Mouse (Mus musculus): ENCODE results near the gene Angptl4. TPM values are rescaled to one million over a fixed set of nuclear protein-coding genes. Genes with fewer than 3 reads are reported as not detected.

Angptl4 gene
- polyA plus RNA-seq, 1 experiment from 2014 or later = 17.7 TPM

DNA sequence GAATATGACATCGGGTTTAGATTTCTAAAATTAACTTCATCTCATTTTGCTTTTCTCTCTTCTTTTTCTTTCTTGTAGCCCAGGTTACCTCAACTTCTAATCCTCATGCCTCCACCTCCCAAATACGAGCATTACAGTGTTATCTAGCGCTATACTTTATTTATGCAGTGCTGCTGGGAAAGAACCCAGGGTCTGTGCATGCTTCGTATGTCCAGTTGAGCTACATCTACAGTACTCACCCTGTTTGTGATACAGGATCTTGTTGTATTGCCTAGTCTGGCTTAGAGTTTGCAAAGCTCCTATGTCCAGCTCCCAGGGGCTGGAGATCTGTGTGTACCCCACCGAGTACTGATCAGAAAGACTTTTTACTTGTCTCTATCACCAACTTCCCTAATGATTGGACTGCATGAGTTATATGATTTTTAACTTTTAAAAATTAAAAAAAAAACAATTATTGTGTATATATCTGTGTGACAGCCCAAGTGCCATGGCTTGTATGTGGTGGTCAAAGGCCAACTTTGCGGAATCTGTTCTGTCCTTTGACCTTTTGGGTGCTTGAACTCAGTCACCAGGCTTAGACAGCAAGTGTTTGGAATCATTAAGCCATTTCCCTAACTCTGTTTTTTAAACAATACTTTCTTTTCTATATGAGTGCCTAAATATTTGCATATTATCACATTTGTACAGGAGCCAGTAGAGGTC lies 7.6 kb downstream of the Angptl4 start:
- Histone ChIP-seq H3K4me2 (replicated peaks) (no peak overlapping the region), H3K27ac (no peak overlapping the region), H3K4me3 (no peak overlapping the region), H3K4me1 (no peaks in the 10 kb centered on the region), H3K36me3 (peaks cover 5% of the 10 kb centered on the region; the same call in 1 of the 2 replicates), H3K27me3 (replicated peaks) (no peaks in the 10 kb centered on the region), H3K9me3 (no peaks in the 10 kb centered on the region), H3K9ac (no peak overlapping the region)
- no peak for ATAC-seq (ENCODE audit: low FRiP score, low read depth)
- 92% methylated on average over 6 of the region's 6 CpGs for WGBS

DNA sequence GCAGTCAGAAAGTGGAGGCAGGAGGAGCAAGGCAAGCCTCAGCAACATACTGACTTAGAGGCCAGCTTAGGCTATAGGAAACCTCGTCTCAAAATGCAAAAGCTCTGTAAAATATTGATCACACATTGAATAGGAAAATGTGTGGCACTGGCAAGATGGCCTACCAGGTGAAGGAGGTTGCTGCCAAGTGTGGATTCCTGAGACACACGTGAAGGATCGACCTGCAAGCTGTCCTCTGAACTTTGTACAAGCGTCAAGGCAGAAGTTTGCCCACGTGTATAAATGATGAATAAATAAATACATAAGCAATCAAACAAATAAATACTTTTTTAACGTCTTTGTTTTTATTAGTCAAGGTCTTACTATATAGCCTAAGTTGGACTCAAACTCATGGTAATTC lies 8.2 kb downstream of the Angptl4 start:
- no peak overlapping the region for H3K4me3 ChIP-seq
- peaks cover 5% of the 10 kb centered on the region; the same call in 1 of the 2 replicates for H3K36me3 ChIP-seq
- 78% methylated on average over 6 of the region's 6 CpGs for WGBS
- no peak overlapping the region for H3K4me2 ChIP-seq (replicated peaks)
- H3K27ac ChIP-seq = no peak overlapping the region
- no peaks in the 10 kb centered on the region for H3K27me3 ChIP-seq (replicated peaks)
- H3K9me3 ChIP-seq = no peaks in the 10 kb centered on the region
- no peak overlapping the region for H3K9ac ChIP-seq
- no peaks in the 10 kb centered on the region for H3K4me1 ChIP-seq
- ATAC-seq (ENCODE audit: low FRiP score, low read depth) = no peak

DNA sequence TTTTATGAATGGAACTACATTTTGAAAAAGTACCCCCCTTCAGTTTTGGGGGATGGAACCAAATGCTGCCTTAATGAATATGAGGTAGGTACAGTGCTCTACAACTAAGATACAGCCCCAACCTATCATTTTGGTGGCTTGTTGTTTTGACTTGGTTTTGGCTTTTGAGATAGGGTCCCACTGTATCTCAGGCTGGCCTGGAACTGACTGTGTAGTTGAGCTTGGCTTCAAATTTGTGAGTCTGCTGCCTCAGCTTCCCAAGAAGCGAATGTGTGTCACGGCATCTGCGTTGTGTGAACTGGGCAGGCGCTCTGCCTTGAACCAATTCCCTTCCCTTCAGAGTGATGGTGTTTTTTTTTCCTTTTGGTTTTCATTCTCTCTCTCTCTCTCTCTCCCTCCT lies 10.0 kb downstream of the Angptl4 start:
- Histone ChIP-seq H3K27ac (no peak overlapping the region), H3K9me3 (no peaks in the 10 kb centered on the region), H3K36me3 (no peaks in the 10 kb centered on the region), H3K4me2 (replicated peaks) (no peak overlapping the region), H3K4me3 (no peak overlapping the region), H3K4me1 (no peaks in the 10 kb centered on the region), H3K9ac (no peak overlapping the region), H3K27me3 (replicated peaks) (no peaks in the 10 kb centered on the region)
- WGBS = 97% methylated on average over 4 of the region's 4 CpGs
- no peak for ATAC-seq (ENCODE audit: low FRiP score, low read depth)

DNA sequence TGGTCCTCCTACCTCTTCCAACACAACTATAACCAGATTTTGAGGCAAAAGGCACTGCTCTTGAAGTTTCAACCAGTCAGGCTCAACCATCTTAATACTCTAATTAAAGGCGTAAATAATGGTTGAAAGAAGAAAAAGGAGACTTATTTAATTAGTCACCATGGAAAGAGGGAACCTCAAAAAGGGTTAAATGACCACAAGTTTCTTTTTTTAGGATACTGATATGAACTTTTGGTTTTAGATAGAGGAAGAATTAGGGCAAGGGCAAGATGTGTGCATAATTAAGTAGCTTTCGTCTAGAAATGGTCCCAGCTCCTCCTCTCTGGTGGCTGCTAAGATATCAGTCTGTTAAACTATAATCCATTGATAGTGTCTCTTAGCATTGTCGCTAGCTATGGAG lies 15.2 kb downstream of the Angptl4 start:
- Histone ChIP-seq H3K36me3 (no peaks in the 10 kb centered on the region), H3K27me3 (replicated peaks) (no peaks in the 10 kb centered on the region), H3K4me1 (no peaks in the 10 kb centered on the region), H3K9ac (no peak overlapping the region), H3K4me2 (replicated peaks) (no peak overlapping the region), H3K27ac (no peak overlapping the region), H3K9me3 (no peaks in the 10 kb centered on the region), H3K4me3 (no peak overlapping the region)
- no peak for ATAC-seq (ENCODE audit: low FRiP score, low read depth)
- WGBS = 85% methylated on average over 3 of the region's 3 CpGs

DNA sequence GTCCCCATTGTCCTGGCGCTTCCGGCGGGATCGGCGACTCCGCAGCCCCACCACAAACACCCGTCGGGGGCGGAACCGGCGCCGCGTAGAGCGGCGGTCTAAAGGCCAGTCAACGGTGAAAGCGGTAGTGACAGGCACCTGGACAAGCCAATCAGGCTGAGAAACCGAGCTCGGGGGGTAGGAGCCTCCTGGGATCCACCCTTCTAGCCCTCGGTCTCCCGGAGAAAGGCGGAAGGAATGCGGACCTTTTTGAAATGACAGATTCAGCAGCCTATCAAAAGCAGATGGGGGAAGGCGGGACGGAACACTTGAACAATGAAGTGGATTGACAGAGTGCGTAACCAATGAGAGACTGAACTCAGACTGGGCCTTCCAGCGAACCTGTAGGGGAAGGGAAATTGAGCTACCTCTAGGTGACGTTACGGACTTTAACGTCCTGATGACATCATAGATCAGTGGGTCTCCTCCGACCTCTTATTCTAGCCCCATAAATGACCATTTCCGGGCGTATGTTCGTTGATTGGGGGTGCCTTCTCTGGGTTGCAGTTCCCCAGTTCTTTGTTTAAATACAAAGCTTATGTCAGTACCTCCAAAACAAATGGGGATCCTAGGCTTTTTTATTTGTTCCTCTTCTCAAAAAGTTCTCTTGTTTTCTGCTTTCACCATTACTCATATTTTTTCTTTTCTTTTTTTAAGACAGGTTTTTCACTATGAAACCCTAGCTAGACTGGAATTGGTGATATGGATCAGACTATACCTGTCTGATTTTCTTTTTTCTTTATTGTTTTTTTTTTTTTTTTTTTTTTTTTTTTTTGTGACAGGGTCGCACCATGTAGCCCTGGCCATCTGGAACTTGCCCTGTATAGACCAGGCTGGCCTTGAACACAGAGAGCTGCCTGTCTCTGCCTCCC lies 21.1 kb downstream of the Angptl4 start, which contains the start of gene Rab11b:
Rab11b (minus strand) TSS at position 276 of the 911 bp plus-strand sequence.
- WGBS = 3% methylated on average over 35 of the region's 35 CpGs
- H3K4me2 ChIP-seq (replicated peaks) = peak within 1 kb of the TSS; percentile 72
- H3K36me3 ChIP-seq = peaks cover 4% of the 10 kb centered on the region; the same call in 1 of the 2 replicates
- H3K4me3 ChIP-seq = peak within 1 kb of the TSS; percentile 73
- peak within 1 kb of the TSS; percentile 97 for H3K27ac ChIP-seq
- ATAC-seq (ENCODE audit: low FRiP score, low read depth) = peak; percentile 99
- H3K9me3 ChIP-seq = no peaks in the 10 kb centered on the region
- H3K27me3 ChIP-seq (replicated peaks) = no peaks in the 10 kb centered on the region
- peaks cover 36% of the 10 kb centered on the region for H3K4me1 ChIP-seq
- H3K9ac ChIP-seq = peak within 1 kb of the TSS; percentile 91

DNA sequence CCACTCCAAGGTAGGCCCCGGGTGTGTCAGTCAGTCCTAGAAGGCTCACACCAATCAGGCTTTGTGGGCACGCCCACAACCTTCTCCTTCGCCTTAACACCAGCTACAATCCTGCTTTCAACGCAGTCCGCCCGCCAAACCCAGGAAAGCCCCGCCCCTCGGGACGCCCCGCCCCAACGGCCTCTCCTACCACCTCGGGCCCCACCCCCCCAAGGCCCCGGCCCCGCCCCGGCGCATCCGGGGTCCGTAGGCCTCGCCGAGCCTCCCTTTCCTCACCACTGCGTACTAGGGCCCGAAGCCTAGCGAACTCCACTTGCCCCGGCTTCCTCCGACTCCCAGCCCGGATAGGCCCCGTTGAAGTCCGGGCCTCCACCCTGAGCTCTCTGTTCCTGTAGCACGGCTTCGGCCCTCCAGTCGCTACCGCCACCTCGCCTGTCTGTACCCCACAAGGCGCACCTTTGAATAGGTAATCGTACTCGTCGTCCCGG lies 21.8 kb downstream of the Angptl4 start:
- peak overlapping the region; percentile 91 for H3K9ac ChIP-seq
- peak overlapping the region; percentile 73 for H3K4me3 ChIP-seq
- no peaks in the 10 kb centered on the region for H3K9me3 ChIP-seq
- peaks cover 7% of the 10 kb centered on the region; the same call in 1 of the 2 replicates for H3K36me3 ChIP-seq
- H3K27me3 ChIP-seq (replicated peaks) = no peaks in the 10 kb centered on the region
- peaks cover 40% of the 10 kb centered on the region for H3K4me1 ChIP-seq
- under 1% methylated on average over 38 of the region's 38 CpGs for WGBS
- peak overlapping the region; percentile 72 for H3K4me2 ChIP-seq (replicated peaks)
- peak; percentile 88 for ATAC-seq (ENCODE audit: low FRiP score, low read depth)
- peak overlapping the region; percentile 97 for H3K27ac ChIP-seq

DNA sequence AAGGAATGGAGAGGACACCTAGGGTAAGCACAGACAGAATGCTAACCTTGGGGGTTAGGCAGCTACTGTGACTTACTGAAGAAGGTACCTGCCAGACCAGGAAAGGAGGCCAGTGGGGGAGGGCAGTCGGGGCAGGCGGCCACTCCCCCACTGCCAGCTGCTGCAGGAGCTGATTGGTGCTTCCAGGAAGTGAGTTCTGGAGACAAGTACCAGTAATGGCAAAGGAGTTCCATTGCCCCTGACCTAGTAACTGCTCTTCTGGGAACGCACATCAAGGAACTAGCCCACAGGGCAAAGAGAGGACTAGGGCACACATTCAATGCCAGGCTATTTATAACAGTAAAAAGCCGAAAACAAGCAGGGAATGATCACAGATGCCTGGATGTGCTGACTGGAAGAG lies 24.4 kb downstream of the Angptl4 start:
- H3K9ac ChIP-seq = 0 out of 2 replicates have a peak overlapping the region, but pooled peaks have one; percentile 8
- WGBS = 69% methylated on average over 4 of the region's 4 CpGs
- H3K4me1 ChIP-seq = peaks cover 40% of the 10 kb centered on the region
- H3K36me3 ChIP-seq = peaks cover 7% of the 10 kb centered on the region; the same call in 1 of the 2 replicates
- no peak for ATAC-seq (ENCODE audit: low FRiP score, low read depth)
- H3K9me3 ChIP-seq = no peaks in the 10 kb centered on the region
- H3K4me2 ChIP-seq (replicated peaks) = peak overlapping the region; percentile 23; the same call in 1 of the 2 replicates
- no peak overlapping the region for H3K4me3 ChIP-seq
- H3K27me3 ChIP-seq (replicated peaks) = no peaks in the 10 kb centered on the region
- no peak overlapping the region for H3K27ac ChIP-seq

DNA sequence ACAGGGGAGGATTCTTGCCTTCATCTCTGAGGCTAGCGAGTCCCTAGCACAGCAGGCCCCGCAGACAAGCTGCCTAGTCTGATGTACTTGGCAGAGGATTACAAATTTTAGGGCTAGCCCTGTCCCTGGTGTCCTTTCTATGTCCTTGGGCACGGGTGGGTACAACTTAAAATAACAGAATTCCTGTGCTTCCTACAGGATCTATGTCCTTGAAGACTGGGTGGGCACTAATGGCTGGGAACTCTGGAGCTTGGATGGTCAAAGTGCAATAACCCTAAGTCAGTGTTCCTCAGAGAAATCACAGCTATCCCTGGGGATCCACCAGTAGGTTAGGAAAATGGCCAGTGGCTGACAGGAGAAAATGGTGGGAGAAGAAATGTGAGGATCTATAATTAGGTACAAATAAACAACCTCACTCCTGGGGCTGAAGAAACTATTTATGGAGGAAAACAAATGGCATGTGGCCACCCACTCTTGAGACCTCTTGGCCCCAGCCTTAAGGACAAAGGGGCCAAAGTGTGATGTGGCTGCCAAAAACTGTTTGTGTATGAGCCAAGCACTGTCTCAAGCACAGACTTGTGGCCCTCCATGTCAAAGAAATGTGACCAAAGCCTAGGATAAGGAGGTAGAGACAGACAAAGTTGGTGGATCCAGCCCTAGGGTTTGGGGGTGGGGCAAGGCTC lies 25.4 kb downstream of the Angptl4 start:
- 0 out of 2 replicates have a peak overlapping the region, but pooled peaks have one; percentile 16 for H3K4me2 ChIP-seq (replicated peaks)
- no peaks in the 10 kb centered on the region for H3K9me3 ChIP-seq
- ATAC-seq (ENCODE audit: low FRiP score, low read depth) = no peak
- H3K4me3 ChIP-seq = no peak overlapping the region
- H3K27ac ChIP-seq = no peak overlapping the region; the same call in 1 of the 2 replicates
- peaks cover 9% of the 10 kb centered on the region; the same call in 1 of the 2 replicates for H3K36me3 ChIP-seq
- 86% methylated on average over 3 of the region's 3 CpGs for WGBS
- no peaks in the 10 kb centered on the region for H3K27me3 ChIP-seq (replicated peaks)
- H3K4me1 ChIP-seq = peaks cover 40% of the 10 kb centered on the region
- H3K9ac ChIP-seq = no peak overlapping the region; the same call in 1 of the 2 replicates

DNA sequence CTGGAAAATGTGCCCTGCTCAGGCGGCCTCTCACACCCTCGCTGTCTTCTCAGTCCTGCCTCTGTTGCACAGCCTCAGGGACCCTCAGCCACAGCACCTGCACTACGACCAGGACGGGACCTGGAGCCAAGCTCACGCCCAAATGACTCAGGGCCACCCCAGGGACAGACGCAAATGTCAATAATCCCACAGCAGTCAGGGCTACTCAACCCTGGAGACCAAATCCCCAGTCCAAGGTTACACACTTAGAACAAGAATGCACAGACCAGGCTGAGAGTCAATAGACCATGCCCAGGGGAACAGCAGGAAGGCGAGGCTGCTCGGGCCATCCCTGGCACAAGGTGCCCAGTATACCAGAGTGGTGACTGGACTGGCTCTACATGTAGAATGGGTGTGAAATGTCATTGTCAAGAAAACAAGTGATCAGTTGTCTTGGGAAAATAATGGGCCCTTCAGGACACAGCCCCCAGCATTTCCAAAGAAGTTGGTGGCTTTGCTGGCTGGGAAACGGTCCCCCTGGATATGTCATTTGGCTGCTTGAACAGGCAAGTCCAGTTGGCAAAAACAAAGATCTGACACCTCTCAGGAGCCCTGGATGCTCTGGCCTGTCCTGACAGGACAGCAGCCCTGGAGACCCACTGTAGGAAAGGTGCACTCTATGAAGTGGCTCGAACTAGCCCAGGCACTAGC lies 26.1 kb downstream of the Angptl4 start:
- Histone ChIP-seq H3K4me3 (no peak overlapping the region), H3K9ac (no peak overlapping the region; the same call in 1 of the 2 replicates), H3K9me3 (no peaks in the 10 kb centered on the region), H3K36me3 (peaks cover 16% of the 10 kb centered on the region; the same call in 1 of the 2 replicates), H3K27ac (no peak overlapping the region; the same call in 1 of the 2 replicates), H3K27me3 (replicated peaks) (no peaks in the 10 kb centered on the region), H3K4me2 (replicated peaks) (0 out of 2 replicates have a peak overlapping the region, but pooled peaks have one; percentile 16), H3K4me1 (peaks cover 40% of the 10 kb centered on the region)
- ATAC-seq (ENCODE audit: low FRiP score, low read depth) = no peak
- 82% methylated on average over 10 of the region's 10 CpGs for WGBS

DNA sequence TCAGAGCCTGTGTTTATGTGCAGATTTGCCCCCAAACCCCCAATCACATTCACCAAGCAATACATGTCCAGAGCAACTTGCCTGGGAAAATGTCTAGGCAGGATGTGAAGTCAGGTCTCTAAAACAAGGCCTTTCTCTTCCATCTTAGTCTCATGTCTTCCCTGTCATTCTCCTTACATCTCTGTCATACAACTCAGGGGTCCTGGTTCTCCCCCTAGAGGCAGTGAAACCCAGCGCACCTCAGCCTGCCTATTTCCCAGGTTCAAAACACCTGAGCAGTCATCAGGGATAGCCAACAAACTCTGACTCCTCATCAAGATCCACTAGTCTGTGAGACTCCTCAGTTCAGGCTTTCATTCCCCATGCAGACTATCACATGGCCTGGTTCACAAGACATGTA lies 27.0 kb downstream of the Angptl4 start:
- no peaks in the 10 kb centered on the region for H3K27me3 ChIP-seq (replicated peaks)
- no peak overlapping the region for H3K9ac ChIP-seq
- no peak overlapping the region for H3K27ac ChIP-seq
- H3K9me3 ChIP-seq = no peaks in the 10 kb centered on the region
- 69% methylated on average over 1 of the region's 1 CpGs for WGBS
- no peak overlapping the region for H3K4me2 ChIP-seq (replicated peaks)
- ATAC-seq (ENCODE audit: low FRiP score, low read depth) = no peak
- no peak overlapping the region for H3K4me3 ChIP-seq
- H3K36me3 ChIP-seq = peaks cover 25% of the 10 kb centered on the region
- peaks cover 40% of the 10 kb centered on the region for H3K4me1 ChIP-seq

DNA sequence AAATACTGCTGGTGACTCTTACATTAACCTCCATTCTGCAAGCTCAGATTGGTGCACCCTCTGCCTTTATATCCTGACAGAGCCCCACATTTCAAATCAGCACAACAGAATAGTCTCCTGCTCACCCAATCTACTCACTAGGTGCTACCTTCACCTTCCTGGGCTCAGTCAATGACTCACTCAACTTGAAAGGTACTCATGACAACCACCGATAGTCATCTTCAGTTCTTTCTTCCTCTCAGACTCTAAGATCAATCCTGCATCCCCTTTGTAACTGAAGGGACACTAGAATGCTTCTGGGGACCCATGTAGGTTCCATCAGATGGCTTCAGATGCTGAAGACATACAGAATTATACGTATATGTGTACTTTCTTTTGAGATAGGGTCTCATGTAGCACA lies 29.3 kb downstream of the Angptl4 start:
- Histone ChIP-seq H3K4me1 (peaks cover 22% of the 10 kb centered on the region), H3K4me2 (replicated peaks) (no peak overlapping the region), H3K27me3 (replicated peaks) (no peaks in the 10 kb centered on the region), H3K4me3 (no peak overlapping the region), H3K9me3 (no peaks in the 10 kb centered on the region), H3K9ac (no peak overlapping the region), H3K36me3 (peaks cover 47% of the 10 kb centered on the region), H3K27ac (no peak overlapping the region)
- ATAC-seq (ENCODE audit: low FRiP score, low read depth) = no peak
- 94% methylated on average over 2 of the region's 2 CpGs for WGBS
